In genomic region chr9:95318926-95319325, GRCm38 (mm10) we compare ENCODE assay signal across 12 mouse cellular contexts.
"Had no signal": no experiment of that assay in that cellular context is flagged by ENCODE, and none has a peak within 500 bp of the region (broad histone marks: within the 10 kb centered on the region; RNA-seq: fewer than 3 reads in every experiment).

No protein-coding gene starts in this region.

- H3K36me3 ChIP-seq: kidney, embryonic 15.5 days; limb, embryonic 13.5 days; midbrain, embryonic 12.5 days had no signal

- H3K27ac ChIP-seq: kidney, embryonic 15.5 days; limb, embryonic 13.5 days; liver, embryonic 14.5 days; midbrain, embryonic 12.5 days had no signal

- H3K9ac ChIP-seq: kidney, embryonic 15.5 days; limb, embryonic 13.5 days; liver, embryonic 14.5 days; midbrain, embryonic 12.5 days had no signal

- H3K4me1 ChIP-seq: kidney, embryonic 15.5 days had no signal

- ATAC-seq: intestine, embryonic 16.5 days; midbrain, embryonic 16.5 days had no signal

- H3K9me3 ChIP-seq: kidney, embryonic 15.5 days; limb, embryonic 13.5 days; midbrain, embryonic 12.5 days had no signal

- H3K4me2 ChIP-seq: kidney, embryonic 15.5 days; limb, embryonic 13.5 days; midbrain, embryonic 12.5 days had no signal

- DNase-seq: kidney, adult 2 months; kidney, postnatal 14 days; lung, adult 18-20 months; spleen, adult 18-20 months; thymus, adult 2 months; thymus, postnatal 25 days had no signal

- H3K27me3 ChIP-seq: kidney, embryonic 15.5 days; limb, embryonic 13.5 days had no signal

- H3K4me3 ChIP-seq: kidney, embryonic 15.5 days; limb, embryonic 13.5 days; midbrain, embryonic 12.5 days had no signal
